Mouse (Mus musculus): ENCODE measurements at regions not wholly inside any gene's neighbourhood (a gene's known extent, or its start where the extent isn't known, plus 50 kb on each side); places are given as distances from the start of the nearest gene placed in this dataset.

DNA sequence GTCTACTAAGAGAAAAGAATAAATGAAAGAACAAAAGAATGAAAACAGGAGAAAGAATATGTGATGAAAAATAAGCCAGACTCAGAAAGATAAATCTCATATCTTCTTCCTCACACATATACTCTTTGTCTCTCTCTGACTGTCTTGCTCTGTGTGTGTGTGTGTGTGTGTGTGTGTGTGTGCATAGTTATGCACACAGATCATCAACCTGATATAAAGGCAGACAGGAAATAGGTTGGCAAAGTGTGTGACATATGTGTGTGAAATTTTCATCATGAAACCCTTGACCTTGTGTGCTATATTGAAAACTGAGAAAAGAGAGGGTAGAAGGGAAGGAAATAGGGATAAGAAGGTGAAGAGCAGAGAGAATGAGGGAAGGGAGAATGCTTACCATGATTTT, 195.5 kb upstream of the Nrp1 start:
- DNase-seq (ENCODE audit: low spot score): no peak

DNA sequence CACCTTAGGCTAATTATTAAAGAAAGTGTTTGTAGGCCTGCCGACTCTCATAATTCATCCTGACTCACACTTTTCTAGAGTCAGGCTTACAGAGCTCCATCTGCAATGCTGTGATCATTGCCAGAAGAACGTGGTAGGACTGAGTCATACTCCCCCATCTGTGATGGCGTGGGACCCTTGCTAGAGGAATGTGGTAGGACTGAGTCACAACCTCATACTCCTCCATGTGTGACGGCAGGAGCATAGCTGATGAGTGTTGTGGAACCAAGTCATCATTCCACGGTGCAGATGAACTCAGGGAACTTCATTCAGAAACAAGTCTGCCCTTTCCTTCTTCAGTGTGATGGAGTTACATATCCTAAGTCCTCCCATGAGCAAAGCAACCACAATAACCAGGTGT, 193.4 kb upstream of the Nrp1 start:
- no peak for DNase-seq (ENCODE audit: low spot score)

DNA sequence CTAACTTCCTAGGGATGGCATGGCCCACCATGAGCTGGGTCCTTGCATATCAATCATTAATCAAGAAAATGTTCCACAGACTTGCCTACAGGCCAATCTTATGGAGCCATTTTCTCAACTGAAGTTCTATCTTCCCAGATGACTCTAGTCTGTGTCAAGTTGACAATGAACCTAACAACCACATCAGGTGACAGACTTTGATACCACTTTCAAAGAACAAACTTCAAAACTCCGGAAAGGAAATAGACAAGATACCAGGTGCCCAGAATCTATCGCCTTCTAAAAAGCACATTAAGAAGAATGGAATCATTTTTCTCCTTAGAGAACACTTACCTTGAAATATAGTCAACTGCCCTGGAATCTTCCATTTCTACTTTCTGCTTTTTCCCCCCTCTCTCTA, 192.8 kb upstream of the Nrp1 start:
- no peak for DNase-seq (ENCODE audit: low spot score)

DNA sequence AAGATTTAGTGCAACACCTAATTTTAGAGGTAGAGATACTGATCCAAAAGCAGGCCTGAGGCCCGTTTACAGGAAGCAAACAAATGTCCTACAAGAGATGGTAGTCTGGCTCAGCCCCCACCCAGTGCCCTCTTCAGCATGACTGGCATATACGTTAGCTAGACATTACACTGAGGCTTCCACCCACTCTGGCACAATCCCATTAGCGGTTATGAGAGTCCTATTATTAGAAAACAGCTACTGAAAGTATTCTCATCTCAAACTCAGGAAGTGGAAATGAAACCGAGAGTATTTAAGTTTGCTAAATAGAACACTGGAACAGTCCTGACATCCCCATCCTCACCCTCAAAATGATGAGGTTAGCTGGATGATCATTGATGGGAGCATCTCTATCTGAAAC, 192.3 kb upstream of the Nrp1 start:
- DNase-seq (ENCODE audit: low spot score): no peak

DNA sequence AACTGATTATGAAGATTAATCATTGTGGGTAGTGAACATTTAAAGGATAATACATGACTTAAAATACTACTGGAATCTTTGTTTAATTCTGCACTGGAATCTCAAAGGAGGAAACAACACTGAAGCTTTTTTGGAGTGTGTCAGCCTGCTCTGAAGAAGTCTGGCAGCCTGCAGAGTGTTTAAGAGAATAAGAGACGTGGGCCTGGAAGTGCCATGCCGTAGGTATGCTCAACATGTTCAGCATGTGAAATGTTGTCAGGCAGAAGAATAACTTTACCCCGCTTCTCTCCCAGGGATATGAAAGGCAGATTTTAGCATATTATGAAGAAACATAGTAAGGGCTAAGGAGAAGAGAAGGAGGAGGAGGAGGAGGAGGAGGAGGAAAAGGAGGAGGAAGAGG, 189.6 kb upstream of the Nrp1 start:
- no peak for DNase-seq (ENCODE audit: low spot score)

DNA sequence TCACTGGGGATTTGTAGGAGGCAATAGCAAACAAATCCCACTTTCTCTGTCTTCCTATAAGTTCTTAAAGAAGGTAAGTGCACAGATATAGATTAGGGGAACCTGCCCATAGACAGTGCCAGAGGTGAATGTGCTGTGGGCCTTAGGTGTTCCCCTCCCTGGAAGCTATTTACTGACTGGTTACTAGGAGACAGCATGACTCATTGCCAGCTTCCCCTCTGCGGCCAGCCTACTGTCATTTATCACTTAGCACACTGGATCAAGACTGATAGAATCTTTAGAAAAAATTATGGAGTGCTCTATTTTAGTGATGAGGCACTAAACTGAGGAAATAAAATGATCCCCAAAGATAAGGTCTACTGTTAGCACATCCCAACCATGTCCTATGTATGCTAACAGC, 187.3 kb upstream of the Nrp1 start:
- no peak for DNase-seq (ENCODE audit: low spot score)

DNA sequence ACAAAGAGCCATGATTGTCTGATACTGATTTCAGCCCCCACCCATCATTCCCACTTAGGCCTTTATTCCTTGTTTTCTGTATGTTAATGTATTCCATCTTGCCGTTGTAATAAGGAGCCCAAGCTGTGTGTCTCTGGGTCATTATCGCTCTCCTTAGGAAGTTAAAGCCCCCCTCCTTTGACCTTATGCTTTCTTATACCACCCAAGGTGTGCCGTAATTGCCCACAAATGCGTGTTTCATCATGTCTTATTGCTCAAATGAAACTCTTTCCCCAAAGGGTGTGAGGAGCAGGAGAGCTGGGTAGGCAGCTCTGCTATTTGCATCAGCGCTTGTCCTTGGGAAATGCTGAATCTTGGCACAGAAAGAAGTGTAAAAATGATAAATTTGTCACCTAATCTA, 178.2 kb upstream of the Nrp1 start:
- no peak for DNase-seq (ENCODE audit: low spot score)

DNA sequence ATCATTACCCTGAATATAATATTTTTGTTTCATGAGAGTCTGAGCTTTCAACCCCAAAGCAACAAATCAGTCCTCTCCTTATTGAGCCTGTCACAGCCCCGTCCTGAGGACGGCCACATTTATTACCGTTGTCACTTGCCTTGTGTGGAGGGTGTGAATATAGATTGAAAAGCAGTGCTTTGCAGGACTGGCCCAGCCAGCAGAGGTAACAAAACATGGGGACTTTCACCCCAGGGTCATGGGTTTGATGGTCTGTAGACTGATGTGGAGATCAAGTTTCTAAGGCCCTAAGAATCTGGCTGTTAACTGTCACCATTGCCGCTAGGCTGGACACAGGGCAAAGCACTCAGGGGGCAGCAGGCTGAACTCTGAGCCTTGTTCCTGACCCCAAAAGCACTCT, 175.3 kb upstream of the Nrp1 start:
- DNase-seq (ENCODE audit: low spot score): no peak

DNA sequence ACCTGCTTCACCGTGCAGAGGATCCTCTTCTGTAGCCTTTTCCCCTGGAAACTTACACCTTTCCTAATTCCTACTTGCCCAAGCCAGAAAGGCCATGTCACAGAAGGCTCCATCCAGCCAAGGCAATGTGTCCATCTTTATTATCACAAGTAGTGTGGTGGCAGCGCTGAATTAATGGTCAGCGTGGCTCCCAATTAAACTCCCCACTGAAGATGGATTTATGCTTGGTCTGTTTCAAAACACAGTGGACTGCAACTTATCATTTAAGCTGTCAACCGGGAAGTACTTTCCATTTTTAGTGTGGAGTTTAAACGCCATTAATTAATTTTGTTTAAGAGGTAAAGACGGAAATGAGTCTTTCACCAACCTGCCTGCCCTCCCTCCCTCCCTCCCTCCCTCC, 170.1 kb upstream of the Nrp1 start:
- DNase-seq (ENCODE audit: low spot score): no peak

DNA sequence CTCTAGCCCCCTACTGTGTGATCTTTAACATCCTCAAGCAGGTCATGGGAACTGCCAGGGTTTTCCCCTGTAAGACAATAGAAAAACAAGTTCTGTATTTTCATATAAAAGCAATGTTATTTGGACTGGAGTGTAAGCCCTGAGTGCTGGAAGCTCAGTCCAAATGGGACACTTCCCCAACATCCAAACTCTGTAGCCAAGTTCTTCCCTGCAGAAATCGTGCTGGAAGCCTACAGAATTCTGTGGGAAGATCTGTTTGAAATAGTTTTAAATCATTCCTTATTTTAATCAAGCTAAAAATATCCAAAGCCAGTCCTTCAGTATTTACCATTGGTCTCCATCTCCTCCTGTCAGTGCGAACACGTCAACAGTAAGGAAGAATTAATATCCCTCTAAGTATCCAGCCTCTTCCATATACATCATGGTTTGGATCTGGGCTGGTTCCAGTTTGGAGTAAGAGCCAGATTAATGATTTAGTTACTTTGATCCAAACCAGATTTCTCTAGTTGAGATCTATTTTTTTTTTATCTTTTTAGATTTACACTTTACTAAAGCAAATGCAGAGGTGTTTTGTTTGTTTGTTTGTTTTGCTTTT, 165.0 kb upstream of the Nrp1 start:
- DNase-seq (ENCODE audit: low spot score): no peak

DNA sequence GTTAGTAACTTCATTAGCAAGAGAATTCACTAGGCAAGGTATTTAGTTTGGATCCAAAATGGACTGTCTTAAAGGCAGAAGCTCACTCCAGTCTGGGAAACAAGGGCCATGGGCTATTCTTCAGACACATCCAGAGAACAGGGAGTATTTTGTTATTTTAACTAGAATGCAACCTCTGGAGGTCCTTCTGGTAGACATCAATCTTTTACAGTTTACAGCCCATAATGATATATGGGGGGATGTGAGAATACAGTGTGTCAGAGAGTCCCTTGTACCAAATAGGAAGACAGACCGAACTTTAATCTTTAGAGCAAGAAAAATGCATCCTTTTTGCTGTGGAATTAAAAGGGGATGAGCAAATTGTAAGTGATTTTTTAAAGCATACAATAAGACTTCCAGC, 157.6 kb upstream of the Nrp1 start:
- no peak for DNase-seq (ENCODE audit: low spot score)

DNA sequence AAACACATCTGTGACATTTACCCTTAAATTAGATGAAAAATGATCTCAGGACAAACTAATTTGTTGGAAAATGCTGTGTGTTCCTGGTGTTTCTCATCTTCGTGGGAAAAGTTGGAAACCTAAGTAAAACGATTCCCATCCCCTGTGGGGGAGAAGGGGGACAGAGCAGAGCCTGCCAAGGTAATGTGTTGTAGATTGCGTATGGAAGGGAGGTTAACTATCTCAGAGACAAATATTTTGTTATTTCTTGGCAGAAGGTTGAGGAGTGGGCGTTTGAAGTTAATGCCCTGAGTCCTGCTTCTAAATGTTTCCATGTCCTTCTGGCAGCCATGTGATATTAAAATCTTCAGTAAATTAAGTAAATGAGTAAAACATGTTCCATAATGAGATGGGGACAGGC, 156.8 kb upstream of the Nrp1 start:
- no peak for DNase-seq (ENCODE audit: low spot score)

DNA sequence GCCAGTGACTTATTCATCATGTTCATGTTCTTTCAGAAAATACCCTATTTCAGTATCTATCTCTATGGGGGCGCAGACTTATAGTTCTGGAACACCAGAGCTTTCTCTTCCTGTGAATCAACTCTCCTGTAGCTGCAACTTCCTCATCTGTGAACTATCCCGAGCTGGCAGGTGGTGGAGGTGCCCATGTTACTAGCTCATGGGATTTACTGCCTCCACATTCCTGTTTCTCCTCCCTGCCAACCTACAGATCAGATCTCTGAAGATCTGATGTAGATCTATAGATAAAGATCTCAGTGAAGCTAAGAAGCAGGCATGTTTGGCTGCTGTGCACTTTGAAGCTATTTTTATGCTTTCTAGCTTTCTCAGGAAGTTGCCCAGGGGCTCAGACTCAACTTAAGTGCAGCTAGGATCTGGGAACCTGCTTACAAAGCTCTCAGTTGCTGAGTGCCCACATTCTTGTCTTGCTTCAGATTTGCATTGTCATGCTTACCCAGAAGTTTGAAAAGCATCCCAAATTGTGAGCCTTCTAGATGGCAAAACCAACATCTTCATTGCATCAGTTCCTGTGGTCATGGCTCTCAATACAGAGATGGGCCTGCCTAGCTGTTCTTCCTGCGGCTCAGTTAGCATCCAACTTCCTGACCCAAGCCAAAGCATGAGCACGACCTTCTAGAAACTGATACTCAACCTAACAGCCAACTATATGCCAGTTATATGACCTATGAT, 156.1 kb upstream of the Nrp1 start:
- DNase-seq (ENCODE audit: low spot score): no peak

DNA sequence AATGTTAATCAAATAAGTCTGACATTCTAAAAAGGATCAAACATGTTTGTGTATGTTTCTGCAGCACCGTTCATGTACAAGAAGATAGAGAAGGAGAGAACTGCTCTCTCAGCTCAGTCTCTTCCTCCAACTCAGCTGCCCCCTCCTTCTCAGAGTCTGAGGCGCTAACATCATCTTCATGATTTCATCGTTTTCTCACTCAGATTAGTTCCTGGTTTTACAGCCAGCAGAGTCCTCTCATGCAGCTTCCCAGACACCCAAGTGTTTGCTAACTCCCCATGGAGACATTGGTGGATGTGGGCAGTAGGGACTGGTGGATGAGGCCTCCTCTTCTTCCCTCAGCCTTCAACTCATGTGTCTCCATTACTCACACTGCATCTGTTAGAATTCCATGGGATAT, 153.6 kb upstream of the Nrp1 start:
- DNase-seq (ENCODE audit: low spot score): no peak

DNA sequence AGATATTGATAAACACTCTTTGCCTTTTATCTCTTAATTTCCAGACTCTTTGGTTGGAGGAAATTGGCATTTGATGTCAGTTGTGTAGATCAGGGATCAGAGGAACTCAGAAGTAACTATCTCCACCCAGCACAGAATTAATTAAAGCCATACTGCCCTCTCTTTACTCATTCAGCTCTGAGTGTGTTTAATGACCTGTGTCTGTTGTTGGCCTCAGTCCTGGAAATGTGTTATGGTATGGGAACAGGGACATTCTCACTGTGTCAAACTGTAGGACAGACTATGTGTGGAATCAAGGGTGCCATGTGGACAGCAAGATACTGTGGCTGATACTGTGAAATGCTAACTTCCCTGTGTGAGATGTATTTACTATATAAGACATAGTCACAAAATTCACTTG, 151.3 kb upstream of the Nrp1 start:
- no peak for DNase-seq (ENCODE audit: low spot score)

DNA sequence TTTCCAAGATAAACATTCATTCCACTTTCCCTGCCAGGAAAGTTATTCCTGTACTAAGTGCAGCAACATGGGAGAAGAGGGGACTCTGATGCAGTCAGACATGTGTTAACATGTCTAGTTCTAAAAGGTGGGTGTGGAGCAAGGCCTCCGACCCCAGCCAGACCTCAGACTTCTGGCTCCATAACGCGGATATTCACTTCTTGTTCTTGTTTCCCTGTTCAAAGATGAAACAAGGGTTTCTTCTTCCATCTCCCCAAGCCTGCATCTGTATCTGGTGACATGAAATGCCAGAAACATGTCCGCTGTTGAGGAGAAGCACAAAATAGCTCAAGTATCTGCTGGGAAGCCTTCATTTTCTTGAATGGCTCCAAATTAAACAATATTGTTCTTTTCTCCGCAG, 147.6 kb upstream of the Nrp1 start:
- DNase-seq (ENCODE audit: low spot score): no peak

DNA sequence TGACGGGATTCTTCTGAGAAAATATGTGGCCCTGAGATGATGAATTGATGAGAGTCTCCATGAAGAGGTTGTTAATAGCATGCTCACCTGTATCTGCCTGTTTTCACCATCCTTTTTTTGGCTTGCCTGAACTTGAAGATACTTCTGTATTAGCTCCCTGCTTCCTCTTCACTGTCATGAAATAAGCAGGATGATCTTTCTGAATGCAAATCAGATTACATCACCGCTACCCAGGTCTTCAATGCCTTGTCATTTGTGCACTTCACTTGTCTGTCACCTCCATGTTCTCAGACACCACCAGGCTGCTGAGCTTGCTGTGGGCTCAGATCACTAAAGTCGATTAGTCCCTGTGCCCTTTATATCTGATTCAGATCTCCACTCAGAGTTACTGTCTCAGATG, 146.2 kb upstream of the Nrp1 start:
- DNase-seq (ENCODE audit: low spot score): no peak

DNA sequence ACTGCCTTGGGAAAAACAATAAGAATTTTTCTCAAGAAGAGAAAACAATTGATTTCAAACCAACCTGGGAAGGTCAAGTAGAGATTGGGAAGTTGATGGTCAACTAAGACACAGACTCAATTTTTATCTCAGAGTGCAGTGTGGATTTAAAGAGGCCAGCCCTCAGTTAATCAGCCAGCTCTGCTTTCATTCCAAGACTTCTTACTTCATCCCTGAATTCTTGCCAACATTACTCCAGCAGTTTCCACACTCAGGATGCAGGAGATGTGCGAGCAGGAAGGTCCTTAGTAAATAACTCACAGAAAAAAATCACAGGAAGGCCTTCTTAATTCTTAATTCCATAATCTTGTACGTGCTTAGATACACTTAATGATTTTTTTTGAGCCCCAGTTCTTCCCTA, 144.1 kb upstream of the Nrp1 start:
- no peak for DNase-seq (ENCODE audit: low spot score)

DNA sequence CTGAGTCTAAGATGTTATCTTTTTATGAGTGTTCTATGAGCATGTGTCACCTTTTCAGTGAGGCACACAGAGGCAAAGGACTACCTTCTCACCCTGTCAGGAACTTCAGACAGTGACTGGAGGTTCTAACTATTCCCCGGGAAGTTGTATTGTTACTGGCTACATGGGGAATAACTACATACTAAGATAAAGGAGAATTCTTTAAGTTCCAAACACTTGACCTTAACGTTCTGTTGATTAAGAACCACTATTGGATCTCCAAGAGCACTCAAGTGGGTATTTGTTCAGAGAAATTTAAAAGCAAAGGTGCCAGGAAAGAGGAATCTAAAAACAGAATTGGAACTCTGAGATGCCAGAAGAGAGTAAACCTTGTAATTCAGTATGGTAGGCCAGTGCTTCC, 139.5 kb upstream of the Nrp1 start:
- no peak for DNase-seq (ENCODE audit: low spot score)

DNA sequence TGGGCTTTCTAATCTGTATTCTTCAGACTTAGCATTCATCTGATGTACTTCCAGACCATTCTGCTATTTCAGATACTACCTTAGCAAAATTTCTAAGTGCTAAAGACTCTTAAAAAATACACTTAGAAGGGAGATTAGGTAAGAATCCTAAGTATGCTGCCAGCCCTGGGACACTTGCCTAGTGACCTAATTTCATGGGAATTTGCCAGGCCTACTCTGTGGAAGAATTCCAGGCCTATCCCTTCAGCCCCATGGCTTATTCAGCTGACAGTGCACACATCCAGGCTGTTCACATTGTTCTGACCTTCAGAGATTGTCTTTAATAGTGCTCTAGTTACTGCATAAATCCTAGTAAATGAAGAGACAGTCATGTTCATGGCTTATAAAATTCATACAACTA, 138.9 kb upstream of the Nrp1 start:
- no peak for DNase-seq (ENCODE audit: low spot score)

DNA sequence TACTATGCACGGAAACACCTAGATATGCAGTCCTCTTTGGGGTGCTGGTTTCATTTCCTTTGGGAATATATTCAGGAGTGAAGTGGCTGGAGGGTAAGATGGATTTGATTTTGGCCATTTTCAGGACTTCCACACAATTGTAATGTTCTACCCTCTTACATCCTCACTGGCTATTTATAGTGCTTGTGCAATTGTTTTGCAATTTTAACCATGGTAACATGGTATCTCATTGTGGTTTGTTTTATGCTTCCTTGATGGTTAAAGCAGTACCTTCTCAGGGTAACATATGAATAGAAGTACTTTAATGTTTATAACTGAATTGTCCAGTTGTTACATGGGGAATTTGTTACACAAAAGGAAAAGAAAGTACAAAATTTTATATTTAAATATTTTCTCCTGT, 135.3 kb upstream of the Nrp1 start:
- DNase-seq (ENCODE audit: low spot score): no peak

DNA sequence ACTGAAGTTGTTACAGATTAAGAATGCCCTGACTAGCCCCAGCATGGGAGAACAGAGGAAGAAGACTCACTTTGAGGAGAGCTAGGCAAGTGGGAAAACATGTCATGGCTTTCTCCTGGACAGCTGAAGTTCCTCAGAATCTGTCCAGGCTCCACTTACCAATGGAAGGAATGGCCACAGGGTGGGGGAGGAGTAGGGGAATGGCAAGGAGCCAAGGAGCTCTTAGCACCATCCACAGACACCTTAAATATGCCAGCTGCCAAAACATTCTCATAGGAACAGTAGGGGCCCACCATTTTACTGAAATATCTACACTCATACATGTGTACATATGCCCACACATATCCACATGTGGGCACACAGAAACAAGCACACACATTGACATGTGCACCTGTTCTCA, 134.9 kb upstream of the Nrp1 start:
- no peak for DNase-seq (ENCODE audit: low spot score)

DNA sequence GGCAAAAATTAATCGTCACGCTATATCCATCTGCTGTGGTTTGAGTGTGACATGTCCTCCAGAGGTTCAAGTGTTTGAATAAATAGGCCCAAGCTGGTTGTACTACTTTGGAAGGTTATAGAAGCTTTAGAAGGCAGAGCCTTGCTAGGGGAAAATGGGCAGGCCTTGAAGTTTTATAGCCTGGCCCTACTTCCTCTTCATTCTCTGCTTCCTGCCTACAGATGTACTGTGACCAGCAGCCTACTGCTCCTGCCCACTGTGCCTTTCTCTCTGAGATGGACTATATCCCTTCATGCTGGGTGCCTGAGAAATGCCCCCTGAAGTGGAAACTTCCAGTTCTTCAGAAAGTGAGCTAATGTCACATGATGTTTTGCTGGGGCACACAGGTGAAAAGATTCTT, 133.3 kb upstream of the Nrp1 start:
- no peak for DNase-seq (ENCODE audit: low spot score)

DNA sequence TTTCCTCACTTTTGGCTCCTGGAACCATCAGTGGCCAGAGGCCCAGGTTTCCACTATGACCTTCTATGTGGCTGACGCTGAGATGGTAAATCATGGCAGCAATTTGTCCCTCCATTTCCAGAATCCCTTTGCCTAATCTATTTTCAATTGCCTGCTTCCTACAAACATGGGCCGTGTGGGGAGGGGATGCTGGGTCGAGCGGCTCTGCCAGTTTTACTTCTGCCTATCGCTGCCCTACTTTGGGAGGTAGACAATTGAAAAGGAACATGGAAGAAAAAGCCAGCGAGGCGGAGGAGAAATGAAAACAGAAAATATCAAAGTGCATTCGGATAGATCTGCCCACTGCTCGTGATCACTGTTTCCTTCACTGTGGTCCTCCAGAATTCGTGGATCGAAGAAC, 123.3 kb upstream of the Nrp1 start:
- DNase-seq (ENCODE audit: low spot score): no peak

DNA sequence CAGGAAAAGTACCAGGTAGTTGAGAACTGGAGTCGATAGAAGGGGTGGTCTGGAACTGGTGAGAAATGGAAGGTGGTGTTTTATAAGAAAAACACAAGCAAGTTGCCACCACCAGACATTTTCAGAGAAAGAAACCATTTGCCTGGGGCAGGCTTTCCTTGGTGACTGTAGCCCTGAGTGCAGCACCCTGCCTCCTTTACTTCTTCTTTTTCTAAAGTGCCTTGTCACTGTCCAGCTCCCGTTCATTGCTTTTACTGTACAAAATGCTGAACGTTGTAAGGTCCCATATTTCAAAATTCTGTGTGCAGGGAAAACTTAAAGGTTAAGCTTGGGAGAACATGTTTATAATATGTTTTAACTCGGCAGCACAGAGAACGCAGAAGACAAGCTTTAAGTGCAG, 122.9 kb upstream of the Nrp1 start:
- DNase-seq (ENCODE audit: low spot score): no peak
